Mouse (Mus musculus) myocyte (in vitro differentiated cells): ENCODE measurements around the gene Pecr. TPM values are rescaled to one million over a fixed set of nuclear protein-coding genes. Genes with fewer than 3 reads are reported as not detected.

Source experiments
- H3K27me3 ChIP-seq: one replicate; pipeline ENCODE4 v1.6.1; 2011; ENCODE audit not compliant: control insufficient read depth, insufficient read depth, insufficient read length
- H3K36me3 ChIP-seq: one replicate; pipeline ENCODE4 v1.6.1; 2011; ENCODE audit not compliant: control insufficient read depth, insufficient read depth
- H3K4me2 ChIP-seq: one replicate; pipeline ENCODE4 v1.6.1; 2011; ENCODE audit warnings: low read depth, control low read depth
- H3K4me3 ChIP-seq: one replicate; pipeline ENCODE4 v1.5.1; 2011; ENCODE audit warnings: mild to moderate bottlenecking, control low read depth, moderate library complexity
- H3K79me2 ChIP-seq: one replicate; pipeline ENCODE4 v1.6.1; 2011; ENCODE audit not compliant: control insufficient read depth, insufficient read depth
- H3ac ChIP-seq: one replicate; pipeline ENCODE4 v1.6.1; 2011; ENCODE audit not compliant: control insufficient read depth, insufficient read length
- CEBPB ChIP-seq: IDR thresholded peaks from 2 replicates; pipeline ENCODE4 v1.6.1; 2011; ENCODE audit warnings: mild to moderate bottlenecking, moderate library complexity; ENCODE audit not compliant: poor library complexity, insufficient read depth, severe bottlenecking
- E2F4 ChIP-seq: IDR thresholded peaks from one replicate; pipeline ENCODE4 v1.6.1; 2011; ENCODE audit warnings: mild to moderate bottlenecking, control low read depth, moderate library complexity; ENCODE audit not compliant: insufficient read depth
- MAX ChIP-seq: IDR thresholded peaks from one replicate; pipeline ENCODE4 v1.6.1; 2011; ENCODE audit warnings: low read depth, mild to moderate bottlenecking, control low read depth
- MYOD1 ChIP-seq, 3 experiments: IDR thresholded peaks; one replicate each; pipeline ENCODE4 v1.6.1; 2011; ENCODE audit warnings: control low read depth in 2 of 3, low read depth in 2 of 3, mild to moderate bottlenecking in 2 of 3, moderate library complexity in 1 of 3; ENCODE audit not compliant: insufficient read length in 2 of 3, control insufficient read depth in 1 of 3
- MYOG ChIP-seq, 3 experiments: IDR thresholded peaks; one replicate each; pipeline ENCODE4 v1.6.1; 2011; ENCODE audit warnings: control low read depth in 2 of 3, low read depth in 2 of 3, mild to moderate bottlenecking in 2 of 3; ENCODE audit not compliant: insufficient read length in 2 of 3, control insufficient read depth in 1 of 3, insufficient read depth in 1 of 3
- POLR2A ChIP-seq: IDR thresholded peaks from one replicate; pipeline ENCODE4 v1.6.1; 2011; ENCODE audit warnings: low read depth, mild to moderate bottlenecking, control low read depth, moderate library complexity; ENCODE audit not compliant: insufficient read length
- POLR2AphosphoS2 ChIP-seq: IDR thresholded peaks from one replicate; pipeline ENCODE4 v1.6.1; 2011; ENCODE audit warnings: low read depth, control low read depth; ENCODE audit not compliant: insufficient read length
- REST ChIP-seq: IDR thresholded peaks from one replicate; pipeline ENCODE4 v1.6.1; 2011; ENCODE audit warnings: mild to moderate bottlenecking, control low read depth, moderate library complexity; ENCODE audit not compliant: insufficient read depth, insufficient read length
- SRF ChIP-seq: IDR thresholded peaks from one replicate; pipeline ENCODE4 v1.6.1; 2011; ENCODE audit warnings: low read depth; ENCODE audit not compliant: control insufficient read depth, insufficient read length
- TCF12 ChIP-seq: IDR thresholded peaks from one replicate; pipeline ENCODE4 v1.6.1; 2011; ENCODE audit warnings: mild to moderate bottlenecking, control low read depth; ENCODE audit not compliant: poor library complexity, insufficient read depth, severe bottlenecking
- TCF3 ChIP-seq: IDR thresholded peaks from one replicate; pipeline ENCODE4 v1.6.1; 2011; ENCODE audit warnings: low read depth, control low read depth; ENCODE audit not compliant: insufficient read length
- USF1 ChIP-seq: IDR thresholded peaks from one replicate; pipeline ENCODE4 v1.6.1; 2011; ENCODE audit warnings: low read depth, mild to moderate bottlenecking, control low read depth, moderate library complexity
- polyA plus RNA-seq: library from polyadenylated mRNA; unstranded; fragments of >200 nt; fragmentation: generic; extraction: Trizol; gene quantifications from one replicate; pipeline ENCODE4 v1.2.1, GENCODE M21; 2012; ENCODE audit warnings: missing spikeins

The Pecr gene
- polyA plus RNA-seq, 1 experiment = 13.7 TPM

DNA sequence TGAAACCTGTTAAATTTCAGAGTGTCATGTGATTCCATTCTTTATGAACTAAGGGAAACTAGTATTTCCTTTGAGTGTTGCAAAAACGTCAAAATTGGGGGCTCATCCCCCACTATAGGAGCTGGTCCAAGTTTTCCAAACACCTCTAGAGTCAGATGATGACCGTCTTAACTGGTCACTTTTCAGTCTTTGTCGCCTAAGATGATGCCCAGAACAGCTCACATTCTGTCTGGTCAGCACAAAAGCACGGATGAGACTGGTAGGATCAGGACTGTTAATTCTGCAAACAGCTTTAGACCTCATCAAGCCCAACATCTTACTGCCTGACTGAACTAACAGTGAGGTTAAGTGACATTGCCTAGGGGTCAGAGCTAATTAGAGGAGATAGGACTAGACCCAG is 24.8 kb upstream of the Pecr start:
- Histone ChIP-seq H3ac (no peak overlapping the region), H3K36me3 (peaks cover 17% of the 10 kb centered on the region), H3K27me3 (no peaks in the 10 kb centered on the region), H3K4me2 (peak overlapping the region; percentile 68), H3K4me3 (no peak overlapping the region), H3K79me2 (peaks cover 7% of the 10 kb centered on the region)
- TF ChIP-seq USF1 (no peak), MYOD1 (IDR thresholded peaks at IDR 0.05; ENCODE audit: control insufficient read depth in 1 of 3, insufficient read length in 2 of 3, low read depth in 2 of 3) (no peak), CEBPB (no peak), POLR2A (no peak), SRF (no peak), TCF12 (no peak), MYOG (IDR thresholded peaks at IDR 0.05; ENCODE audit: control insufficient read depth in 1 of 3, insufficient read depth in 1 of 3, insufficient read length in 2 of 3, low read depth in 2 of 3) (no peak), E2F4 (no peak), TCF3 (no peak), POLR2AphosphoS2 (no peak), MAX (no peak), REST (no peak)

DNA sequence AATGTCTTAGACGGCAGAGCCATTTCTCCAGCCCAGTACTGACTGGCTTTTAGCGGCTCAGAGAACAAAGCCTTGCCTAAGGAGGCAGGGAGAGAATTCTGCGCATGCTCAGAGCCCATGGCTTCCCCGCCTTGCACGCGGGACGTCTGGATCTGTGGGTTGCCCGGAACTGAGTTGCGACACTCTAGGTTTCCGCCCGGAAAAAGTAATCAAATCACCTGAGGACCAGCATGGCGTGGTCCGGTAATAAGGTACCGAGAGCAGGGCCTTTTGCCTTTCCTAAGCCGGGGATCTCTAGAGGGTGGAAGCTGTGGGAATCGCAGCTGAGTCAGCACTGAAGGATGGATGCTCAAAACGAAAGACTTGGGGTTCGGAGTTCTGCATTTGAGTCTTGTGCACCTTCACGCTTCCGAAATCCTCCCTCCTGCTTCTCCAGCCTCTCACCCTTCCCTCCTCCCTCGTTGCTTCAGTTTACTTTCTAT is 23.2 kb upstream of the Pecr start, which contains the start of gene Xrcc5:
Xrcc5 (plus strand) TSS at position 105 of the 482 bp plus-strand sequence.
- Histone ChIP-seq H3K4me3 (peak within 1 kb of the TSS; percentile 47), H3ac (peak within 1 kb of the TSS; percentile 11), H3K79me2 (peaks cover 7% of the 10 kb centered on the region), H3K27me3 (no peaks in the 10 kb centered on the region), H3K4me2 (peak within 1 kb of the TSS; percentile 68), H3K36me3 (peaks cover 11% of the 10 kb centered on the region)
- TF ChIP-seq E2F4 (no peak), MYOD1 (IDR thresholded peaks at IDR 0.05; ENCODE audit: control insufficient read depth in 1 of 3, insufficient read length in 2 of 3, low read depth in 2 of 3) (no peak), SRF (no peak), MYOG (IDR thresholded peaks at IDR 0.05; ENCODE audit: control insufficient read depth in 1 of 3, insufficient read depth in 1 of 3, insufficient read length in 2 of 3, low read depth in 2 of 3) (no peak), MAX (no peak), POLR2AphosphoS2 (peak; percentile 69), REST (no peak), TCF3 (no peak), USF1 (no peak), POLR2A (peak; percentile 64), CEBPB (peak; percentile 90)

DNA sequence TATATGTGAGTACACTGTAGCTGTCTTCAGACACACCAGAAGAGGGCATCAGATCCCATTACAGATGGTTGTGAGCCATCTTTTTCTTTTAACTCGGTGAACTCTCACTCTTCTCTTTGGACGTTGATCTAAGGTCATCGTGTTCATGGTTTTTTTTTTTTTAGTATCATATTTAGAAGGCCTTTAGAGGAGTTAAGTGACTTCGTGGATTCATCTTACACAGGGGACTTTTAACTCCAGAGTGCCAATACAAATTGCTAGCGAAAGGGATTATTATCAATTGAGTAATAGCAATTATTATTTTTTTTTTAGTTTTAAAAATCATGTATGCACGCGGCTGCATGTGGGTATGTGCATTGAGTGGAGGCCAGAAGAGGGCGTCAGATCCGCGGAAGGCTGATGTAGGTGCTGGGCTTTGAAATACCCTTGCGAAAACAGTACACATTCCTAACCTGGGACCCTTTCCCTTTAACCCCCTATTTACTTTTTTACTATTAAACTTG is 22.6 kb upstream of the Pecr start:
- Histone ChIP-seq H3K27me3 (no peaks in the 10 kb centered on the region), H3K36me3 (peaks cover 6% of the 10 kb centered on the region), H3K79me2 (peaks cover 7% of the 10 kb centered on the region), H3K4me2 (peak overlapping the region; percentile 68), H3K4me3 (peak overlapping the region; percentile 47), H3ac (no peak overlapping the region)
- TF ChIP-seq POLR2AphosphoS2 = no peak
- TF ChIP-seq SRF = no peak
- no peak for TF ChIP-seq REST

DNA sequence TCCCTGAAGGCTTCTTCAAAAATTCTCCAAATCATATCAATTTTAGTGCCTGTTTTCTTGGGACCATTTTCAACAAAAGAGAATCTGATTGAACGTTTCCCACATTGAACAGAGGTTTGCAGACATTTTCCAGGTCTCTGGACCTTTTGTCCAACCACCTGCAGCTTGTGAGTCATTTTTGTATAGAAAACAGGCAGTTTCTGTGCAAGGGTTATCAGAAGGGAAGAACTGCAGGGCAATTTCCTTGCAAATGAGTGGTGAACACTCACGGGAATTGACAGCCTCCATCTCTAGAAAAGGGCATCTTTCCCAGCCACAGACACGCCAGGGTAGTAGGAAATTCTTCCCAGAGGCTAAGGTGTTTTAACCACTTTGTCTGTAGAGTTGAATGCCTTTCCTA is 22.1 kb upstream of the Pecr start:
- peak overlapping the region; percentile 36 for H3K4me2 ChIP-seq
- H3K36me3 ChIP-seq = peaks cover 2% of the 10 kb centered on the region
- H3K27me3 ChIP-seq = no peaks in the 10 kb centered on the region
- H3K79me2 ChIP-seq = peaks cover 7% of the 10 kb centered on the region
- no peak overlapping the region for H3ac ChIP-seq
- peak overlapping the region; percentile 47 for H3K4me3 ChIP-seq
- TF ChIP-seq TCF12 (no peak), MYOD1 (IDR thresholded peaks at IDR 0.05; ENCODE audit: control insufficient read depth in 1 of 3, insufficient read length in 2 of 3, low read depth in 2 of 3) (no peak), REST (no peak), MAX (no peak), USF1 (no peak), E2F4 (no peak), SRF (no peak), POLR2A (no peak), TCF3 (no peak), CEBPB (no peak), MYOG (IDR thresholded peaks at IDR 0.05; ENCODE audit: control insufficient read depth in 1 of 3, insufficient read depth in 1 of 3, insufficient read length in 2 of 3, low read depth in 2 of 3) (no peak), POLR2AphosphoS2 (no peak)

DNA sequence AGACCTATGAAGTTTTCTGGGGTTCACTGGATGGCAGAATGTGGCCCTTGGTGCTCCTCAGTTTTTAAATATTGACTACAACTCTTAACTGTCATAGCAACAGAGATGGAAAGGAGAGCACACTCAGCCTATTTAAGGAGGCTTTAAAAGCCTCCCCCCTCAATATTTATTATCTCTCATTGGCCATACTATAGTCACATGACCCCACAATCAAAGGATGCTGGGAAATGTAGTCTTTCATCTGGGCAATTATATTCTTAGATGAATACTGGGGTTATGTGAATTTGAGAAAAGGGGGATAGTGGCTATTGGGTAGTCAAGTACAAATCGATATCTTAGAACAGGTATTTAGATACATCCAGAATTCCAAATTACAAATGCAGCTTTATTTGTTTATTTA is 17.7 kb upstream of the Pecr start:
- Histone ChIP-seq H3K4me3 (no peak overlapping the region), H3ac (no peak overlapping the region), H3K79me2 (no peaks in the 10 kb centered on the region), H3K4me2 (no peak overlapping the region), H3K27me3 (no peaks in the 10 kb centered on the region), H3K36me3 (no peaks in the 10 kb centered on the region)
- TF ChIP-seq POLR2AphosphoS2 (no peak), USF1 (peak; percentile 22), E2F4 (no peak)
